Comparison of ENCODE assay signal across 8 mouse cellular contexts in the genomic region with DNA sequence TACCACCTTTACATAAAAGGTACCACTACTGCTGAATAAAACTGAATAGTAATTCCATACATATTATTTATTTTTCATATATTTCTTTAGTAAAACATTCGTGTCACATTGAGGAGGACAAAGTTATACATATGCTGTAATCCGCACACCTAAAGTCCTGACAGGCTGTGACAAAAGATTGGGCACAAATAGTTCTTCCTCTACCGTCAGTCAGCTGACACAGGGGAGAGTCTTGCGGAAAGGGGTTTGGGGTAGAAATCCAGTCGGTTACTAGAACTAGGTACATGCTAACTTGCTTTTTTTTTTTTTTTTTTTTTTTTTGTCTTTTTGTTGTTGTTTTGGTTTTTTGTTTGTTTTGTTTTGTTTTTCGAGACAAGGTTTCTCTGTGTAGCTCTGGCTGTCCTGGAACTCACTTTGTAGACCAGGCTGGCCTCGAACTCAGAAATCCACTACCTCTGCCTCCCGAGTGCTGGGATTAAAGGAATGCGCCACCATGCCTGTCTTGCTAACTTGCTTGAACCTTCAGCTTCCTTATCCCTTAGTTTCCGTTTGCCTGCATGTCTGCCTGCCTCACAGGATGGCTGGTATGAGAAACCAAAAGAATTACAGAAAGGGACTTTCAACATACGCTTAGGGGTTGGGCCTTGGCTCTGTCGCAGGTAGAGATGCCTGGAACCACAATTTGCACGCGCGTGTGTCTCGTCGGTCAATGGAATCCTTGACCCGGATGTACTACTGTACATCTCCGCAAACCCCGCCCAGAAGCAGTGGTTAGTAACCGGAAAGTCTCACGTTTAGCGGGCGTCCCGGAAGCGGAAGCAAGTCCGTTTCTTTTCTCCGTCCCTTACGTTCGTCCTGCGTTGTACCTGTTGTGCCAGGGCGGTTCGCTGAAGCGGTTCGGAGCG. TPM values are rescaled to one million over a fixed set of nuclear protein-coding genes. Genes with fewer than 3 reads are reported as not detected.
DNase-seq lines count a peak whose midpoint lies in the region; ATAC-seq and TF ChIP-seq lines count a peak whose summit lies in the region.

A gene (minus strand): TSS at position 734 of the 905 bp plus-strand sequence.
A gene (plus strand): TSS at position 840 of the 905 bp plus-strand sequence.

- H3K27me3 ChIP-seq in embryonic facial prominence, embryonic 15.5 days, result no peaks in the 10 kb centered on the region
- H3K27me3 ChIP-seq in limb, embryonic 14.5 days (ENCODE audit: control insufficient read depth, insufficient read depth, low read length), result no peaks in the 10 kb centered on the region
- H3K27me3 ChIP-seq in midbrain, postnatal 0 days (ENCODE audit: insufficient read depth, low read length), result no peaks in the 10 kb centered on the region

- TF ChIP-seq POLR2A in bone marrow, adult 2 months (IDR thresholded peaks at IDR 0.05; ENCODE audit: borderline replicate concordance, control insufficient read depth, low read depth, low read length), result peak; percentile 76; the same call in 1 of the 2 replicates
- TF ChIP-seq POLR2A in limb, embryonic 14.5 days (IDR thresholded peaks at IDR 0.05; ENCODE audit: borderline replicate concordance, extremely low read depth, insufficient read depth, insufficient read length), result no peak

- ATAC-seq in embryonic facial prominence, embryonic 15.5 days (ENCODE audit: insufficient number of reproducible peaks, low FRiP score, low TSS enrichment, low read depth), result peak; percentile 96
- peak; percentile 99 for ATAC-seq in limb, embryonic 14.5 days (ENCODE audit: low FRiP score, low read depth)
- peak; percentile 97 for ATAC-seq in midbrain, postnatal 0 days (ENCODE audit: low FRiP score)

- WGBS in bone marrow, adult 2 months, result 7% methylated on average over 36 of the region's 36 CpGs
- WGBS in embryonic facial prominence, embryonic 15.5 days, result 12% methylated on average over 36 of the region's 36 CpGs
- 12% methylated on average over 36 of the region's 36 CpGs for WGBS in limb, embryonic 14.5 days
- 13% methylated on average over 36 of the region's 36 CpGs for WGBS in midbrain, postnatal 0 days

- peak within 1 kb of the TSS; percentile 77 for H3K9ac ChIP-seq in embryonic facial prominence, embryonic 15.5 days
- peak within 1 kb of the TSS; percentile 75 for H3K9ac ChIP-seq in limb, embryonic 14.5 days (ENCODE audit: low read depth, low read length, severe bottlenecking)
- peak within 1 kb of the TSS; percentile 80 for H3K9ac ChIP-seq in midbrain, postnatal 0 days (replicated peaks; ENCODE audit: low read length, poor library complexity, severe bottlenecking)

- peak within 1 kb of the TSS; percentile 92 for H3K4me3 ChIP-seq in bone marrow, adult 2 months (replicated peaks; ENCODE audit: control insufficient read depth, low read depth, low read length)
- peak within 1 kb of the TSS; percentile 73 for H3K4me3 ChIP-seq in embryonic facial prominence, embryonic 15.5 days (replicated peaks)
- H3K4me3 ChIP-seq in limb, embryonic 14.5 days (replicated peaks; ENCODE audit: low read length), result peak within 1 kb of the TSS; percentile 74
- peak within 1 kb of the TSS; percentile 82 for H3K4me3 ChIP-seq in midbrain, postnatal 0 days (ENCODE audit: low read depth, low read length)

- DNase-seq in 416B (ENCODE audit: low read depth), result peak; percentile 99
- DNase-seq in heart, adult 8-10 months (ENCODE audit: low spot score), result peak; percentile 96
- DNase-seq in kidney, adult 9 months, result peak; percentile 97
- peak; percentile 99 for DNase-seq in limb, embryonic 14.5 days (ENCODE audit: low spot score)
- DNase-seq in midbrain, postnatal 0 days (ENCODE audit: low spot score), result peak; percentile 98
- DNase-seq in spleen, postnatal 14 days (ENCODE audit: low spot score in 2 of 2), result peak; percentile 84 to 89

- TF ChIP-seq CTCF in bone marrow, adult 2 months (IDR thresholded peaks at IDR 0.05; ENCODE audit: control insufficient read depth, insufficient read depth, low read length), result no peak
- TF ChIP-seq CTCF in midbrain, postnatal 0 days (IDR thresholded peaks at IDR 0.05), result no peak

- peak within 1 kb of the TSS; percentile 64 for H3K27ac ChIP-seq in bone marrow, adult 2 months (ENCODE audit: control insufficient read depth, insufficient read depth, low read depth, low read length, poor library complexity)
- peak within 1 kb of the TSS; percentile 71 for H3K27ac ChIP-seq in embryonic facial prominence, embryonic 15.5 days (replicated peaks)
- H3K27ac ChIP-seq in limb, embryonic 14.5 days (replicated peaks; ENCODE audit: low read depth, low read length), result peak within 1 kb of the TSS; percentile 65; the same call in 1 of the 2 replicates
- H3K27ac ChIP-seq in midbrain, postnatal 0 days (ENCODE audit: low read depth, low read length), result peak within 1 kb of the TSS; percentile 73

- H3K9me3 ChIP-seq in embryonic facial prominence, embryonic 15.5 days (replicated peaks), result no peaks in the 10 kb centered on the region
- H3K9me3 ChIP-seq in limb, embryonic 14.5 days (ENCODE audit: control insufficient read depth, low read length), result no peaks in the 10 kb centered on the region
- H3K9me3 ChIP-seq in midbrain, postnatal 0 days (ENCODE audit: low read length), result no peaks in the 10 kb centered on the region

- peaks cover 28% of the 10 kb centered on the region for H3K36me3 ChIP-seq in embryonic facial prominence, embryonic 15.5 days
- peaks cover 34% of the 10 kb centered on the region for H3K36me3 ChIP-seq in limb, embryonic 14.5 days (ENCODE audit: control insufficient read depth, insufficient read depth, low read length)
- H3K36me3 ChIP-seq in midbrain, postnatal 0 days (ENCODE audit: insufficient read depth, low read length), result peaks cover 24% of the 10 kb centered on the region

- H3K4me1 ChIP-seq in bone marrow, adult 2 months (ENCODE audit: control insufficient read depth, insufficient read depth, low read length), result no peaks in the 10 kb centered on the region; the same call in 1 of the 2 replicates
- H3K4me1 ChIP-seq in embryonic facial prominence, embryonic 15.5 days, result peaks cover 10% of the 10 kb centered on the region
- peaks cover 11% of the 10 kb centered on the region for H3K4me1 ChIP-seq in limb, embryonic 14.5 days (ENCODE audit: control insufficient read depth, insufficient read depth, low read length)
- 0 out of 2 replicates have a peak, but pooled peaks cover 6% of the 10 kb centered on the region for H3K4me1 ChIP-seq in midbrain, postnatal 0 days (ENCODE audit: insufficient read depth, low read length)

- H3K4me2 ChIP-seq in embryonic facial prominence, embryonic 15.5 days (replicated peaks), result peak within 1 kb of the TSS; percentile 77
- H3K4me2 ChIP-seq in limb, embryonic 14.5 days (replicated peaks; ENCODE audit: low read depth, low read length, severe bottlenecking), result peak within 1 kb of the TSS; percentile 90
- H3K4me2 ChIP-seq in midbrain, postnatal 0 days (ENCODE audit: low read depth, low read length, poor library complexity, severe bottlenecking), result peak within 1 kb of the TSS; percentile 76

RNA-seq across cellular contexts. Expression of the first gene that starts in this region (rescaled TPM):
- polyA plus RNA-seq in bone marrow, adult 2 months (2011; ENCODE audit: insufficient read depth, insufficient read length, low replicate concordance, missing spikeins), result 0.54 and 2.3 TPM in 2 replicates
- polyA plus RNA-seq in embryonic facial prominence, embryonic 15.5 days (2015; fragmentation: Nextera tagmentation; extraction: Ambion mirVana), result 1.9 and 2.3 TPM in 2 replicates
- under 1 TPM in 3 of 4 experiments, not detected in 1; 0.28 to 0.38 (median 0.28) TPM for total RNA-seq in heart, adult 8-10 months (2022)
- polyA plus RNA-seq in limb, embryonic 14.5 days (2012; rRNA removed), result 1.1 and 2.4 TPM in 2 replicates
- 1.6 and 1.7 TPM in 2 replicates for polyA plus RNA-seq in limb, embryonic 14.5 days (2014; fragmentation: Nextera tagmentation; extraction: Ambion mirVana)
- 0.66 TPM in 1 of 2 replicates, not detected in the other for total RNA-seq in midbrain, postnatal 0 days (2014; rRNA removed)
- 0.96 and 1.2 TPM in 2 replicates for polyA plus RNA-seq in midbrain, postnatal 0 days (2015; fragmentation: Nextera tagmentation; extraction: Ambion mirVana)

RNA-seq across cellular contexts. Expression of the second gene that starts in this region (rescaled TPM):
- polyA plus RNA-seq in bone marrow, adult 2 months (2011; ENCODE audit: insufficient read depth, insufficient read length, low replicate concordance, missing spikeins), result 14.3 and 29.0 TPM in 2 replicates
- polyA plus RNA-seq in embryonic facial prominence, embryonic 15.5 days (2015; fragmentation: Nextera tagmentation; extraction: Ambion mirVana), result 48.1 and 50.0 TPM in 2 replicates
- 10 to 100 TPM; 61.1 to 72.6 (median 67.5) TPM for total RNA-seq in heart, adult 8-10 months (2022)
- polyA plus RNA-seq in limb, embryonic 14.5 days (2012; rRNA removed), result 75.0 and 75.7 TPM in 2 replicates
- polyA plus RNA-seq in limb, embryonic 14.5 days (2014; fragmentation: Nextera tagmentation; extraction: Ambion mirVana), result 69.4 and 75.4 TPM in 2 replicates
- total RNA-seq in midbrain, postnatal 0 days (2014; rRNA removed), result 95.1 and 106 TPM in 2 replicates
- 32.5 and 32.9 TPM in 2 replicates for polyA plus RNA-seq in midbrain, postnatal 0 days (2015; fragmentation: Nextera tagmentation; extraction: Ambion mirVana)

Comparison
In these comparisons a context has a peak if more than half of its experiments do, and no peak if none do; other contexts are left out.
1. Peak in every context shown above with its lines: DNase-seq, ATAC-seq, H3K4me3 ChIP-seq and H3K27ac ChIP-seq.